Mouse (Mus musculus): Measurements from ENCODE around the gene Hacl1. TPM values are rescaled to one million over a fixed set of nuclear protein-coding genes. Genes with fewer than 3 reads are reported as not detected.

Hacl1 gene
- total RNA-seq, 2 experiments from 2014 or later = 8.9 TPM

GRCm38 (mm10) chr14:31662555-31663211 lies 21.6 kb upstream of the Hacl1 start:
- peak; percentile 48 to 56 for DNase-seq (ENCODE audit: low spot score in 2 of 2)

- DNase-seq (ENCODE audit: low spot score in 2 of 2) = peak; percentile 81 to 88
Observed at GRCm38 (mm10) chr14:31661671-31662554, 20.8 kb upstream of the Hacl1 start.

- DNase-seq (ENCODE audit: low spot score in 2 of 2) = peak in 1 of 2 experiments; percentile 51
Observed at GRCm38 (mm10) chr14:31660312-31661093, 19.4 kb upstream of the Hacl1 start.

GRCm38 (mm10) chr14:31659501-31660181 lies 18.6 kb upstream of the Hacl1 start:
- DNase-seq (ENCODE audit: low spot score in 2 of 2) = peak in 1 of 2 experiments; percentile 45

GRCm38 (mm10) chr14:31658126-31658680 lies 17.1 kb upstream of the Hacl1 start:
- DNase-seq (ENCODE audit: low spot score in 2 of 2) = peak in 1 of 2 experiments; percentile 32

- DNase-seq (ENCODE audit: low spot score in 2 of 2) = peak; percentile 85 to 87
Observed at GRCm38 (mm10) chr14:31656857-31657645, 16.0 kb upstream of the Hacl1 start.

- DNase-seq (ENCODE audit: low spot score in 2 of 2) = no peak
Observed at GRCm38 (mm10) chr14:31656386-31656785, 15.3 kb upstream of the Hacl1 start.

- DNase-seq (ENCODE audit: low spot score in 2 of 2) = no peak
Observed at GRCm38 (mm10) chr14:31655406-31655805, 14.3 kb upstream of the Hacl1 start.

- DNase-seq (ENCODE audit: low spot score in 2 of 2) = no peak
Observed at GRCm38 (mm10) chr14:31654816-31655215, 13.7 kb upstream of the Hacl1 start.

- DNase-seq (ENCODE audit: low spot score in 2 of 2) = no peak
Observed at GRCm38 (mm10) chr14:31653101-31653875, 12.2 kb upstream of the Hacl1 start.

- DNase-seq (ENCODE audit: low spot score in 2 of 2) = no peak
Observed at GRCm38 (mm10) chr14:31652624-31653023, 11.5 kb upstream of the Hacl1 start.

GRCm38 (mm10) chr14:31652106-31652505 lies 11.0 kb upstream of the Hacl1 start:
- no peak for DNase-seq (ENCODE audit: low spot score in 2 of 2)

- DNase-seq (ENCODE audit: low spot score in 2 of 2) = no peak
Observed at GRCm38 (mm10) chr14:31651206-31651605, 10.1 kb upstream of the Hacl1 start.

- DNase-seq (ENCODE audit: low spot score in 2 of 2) = no peak
Observed at GRCm38 (mm10) chr14:31650347-31650746, 9.3 kb upstream of the Hacl1 start.

GRCm38 (mm10) chr14:31647991-31648390 lies 6.9 kb upstream of the Hacl1 start:
- DNase-seq (ENCODE audit: low spot score in 2 of 2) = no peak

GRCm38 (mm10) chr14:31645920-31646319 lies 4.8 kb upstream of the Hacl1 start:
- no peak for DNase-seq (ENCODE audit: low spot score in 2 of 2)

GRCm38 (mm10) chr14:31644931-31645547 lies 4.0 kb upstream of the Hacl1 start:
- DNase-seq (ENCODE audit: low spot score in 2 of 2) = no peak

GRCm38 (mm10) chr14:31644183-31644830 lies 3.2 kb upstream of the Hacl1 start:
- no peak for DNase-seq (ENCODE audit: low spot score in 2 of 2)
